Mouse (Mus musculus) intestine, embryonic 15.5 days (tissue): ENCODE results near the gene Pianp. TPM values are rescaled to one million over a fixed set of nuclear protein-coding genes. Genes with fewer than 3 reads are reported as not detected.
A peak's percentile ranks its signal among the peaks of the same experiment; 100 is the strongest.
"Not testable (repeated sequence)": the region's sequence is repeated elsewhere in the genome, so short reads cannot be mapped to it uniquely, and the experiment has no call there.

Experiments used
- ATAC-seq: fragments of 200-750 bp; cut with Nextera tagmentation; 2 replicates; pipeline ENCODE4 v1.8.0; 2017; ENCODE audit warnings: moderate TSS enrichment, moderate library complexity
- H3K27ac ChIP-seq: fragments of 300-500 bp; sonication (generic); 2 replicates; pipeline ENCODE4 v1.5.1; 2015; ENCODE audit warnings: mild to moderate bottlenecking, inconsistent platforms
- H3K27me3 ChIP-seq: fragments of 300-500 bp; sonication (generic); replicated peaks from 2 replicates; pipeline ENCODE4 v1.6.1; 2015; ENCODE audit warnings: inconsistent platforms
- H3K36me3 ChIP-seq: fragments of 300-500 bp; sonication (generic); 2 replicates; pipeline ENCODE4 v1.6.1; 2015; ENCODE audit warnings: inconsistent platforms
- H3K4me1 ChIP-seq: fragments of 300-500 bp; sonication (generic); replicated peaks from 2 replicates; pipeline ENCODE4 v1.6.1; 2015; ENCODE audit warnings: inconsistent platforms
- H3K4me2 ChIP-seq: fragments of 300-500 bp; sonication (generic); replicated peaks from 2 replicates; pipeline ENCODE4 v1.6.1; 2015; ENCODE audit warnings: mild to moderate bottlenecking, inconsistent platforms
- H3K4me3 ChIP-seq: fragments of 300-500 bp; sonication (generic); replicated peaks from 2 replicates; pipeline ENCODE4 v1.5.1; 2015; ENCODE audit warnings: inconsistent platforms
- H3K9ac ChIP-seq: fragments of 300-500 bp; sonication (generic); 2 replicates; pipeline ENCODE4 v1.6.1; 2015; ENCODE audit warnings: inconsistent platforms
- H3K9me3 ChIP-seq: fragments of 300-500 bp; sonication (generic); 2 replicates; pipeline ENCODE4 v1.6.1; 2016; ENCODE audit warnings: inconsistent platforms
- WGBS: fragments of 180-500 bp; shearing (Covaris S2); methylation state at CpG from one replicate; pipeline ENCODE4 v1.1.7; 2015; 5-methylcytosine and 5-hydroxymethylcytosine counted together
- polyA plus RNA-seq: library from polyadenylated mRNA; unstranded; fragments of >200 nt; fragmentation: Nextera tagmentation; extraction: Ambion mirVana; gene quantifications from 2 replicates; pipeline ENCODE4 v1.2.1, GENCODE M21; 2015

Pianp gene
- polyA plus RNA-seq, 1 experiment from 2014 or later, result 2.1 TPM

GRCm38 (mm10) chr6:125009181-125010073, 12.9 kb downstream of the Pianp start:
- Histone ChIP-seq H3K4me2 (peak overlapping the region; percentile 79), H3K9me3 (no peaks in the 10 kb centered on the region), H3K27ac (peak overlapping the region; percentile 98), H3K36me3 (peaks cover 4% of the 10 kb centered on the region; the same call in 1 of the 2 replicates), H3K9ac (peak overlapping the region; percentile 93), H3K4me3 (peak overlapping the region; percentile 80), H3K4me1 (peaks cover 7% of the 10 kb centered on the region), H3K27me3 (no peaks in the 10 kb centered on the region)
- WGBS, result under 1% methylated on average over 67 of the region's 78 CpGs
- ATAC-seq, result peak; percentile 93

- no peaks in the 10 kb centered on the region for H3K9me3 ChIP-seq
- H3K4me1 ChIP-seq, result no peaks in the 10 kb centered on the region
- 95% methylated on average over 3 of the region's 3 CpGs for WGBS
- H3K4me2 ChIP-seq, result no peak overlapping the region
- H3K36me3 ChIP-seq, result peaks cover 24% of the 10 kb centered on the region; the same call in 1 of the 2 replicates
- no peak overlapping the region for H3K27ac ChIP-seq
- H3K9ac ChIP-seq, result no peak overlapping the region
- no peaks in the 10 kb centered on the region for H3K27me3 ChIP-seq
- ATAC-seq, result no peak
- H3K4me3 ChIP-seq, result no peak overlapping the region
Observed at GRCm38 (mm10) chr6:125017682-125018081, 21.2 kb downstream of the Pianp start.

GRCm38 (mm10) chr6:125030532-125030931, 34.0 kb downstream of the Pianp start:
- peaks cover 35% of the 10 kb centered on the region for H3K36me3 ChIP-seq
- ATAC-seq, H3K4me1 ChIP-seq, H3K27ac ChIP-seq, H3K9me3 ChIP-seq, H3K27me3 ChIP-seq, H3K9ac ChIP-seq, H3K4me3 ChIP-seq, H3K4me2 ChIP-seq: not testable (repeated sequence)
- WGBS, result 39% methylated on average over 7 of the region's 9 CpGs

GRCm38 (mm10) chr6:125031604-125032003, 35.1 kb downstream of the Pianp start:
- ATAC-seq, result no peak
- Histone ChIP-seq H3K27ac (no peak overlapping the region), H3K4me3 (no peak overlapping the region), H3K4me1 (no peaks in the 10 kb centered on the region), H3K27me3 (no peaks in the 10 kb centered on the region), H3K9me3 (no peaks in the 10 kb centered on the region), H3K36me3 (peaks cover 42% of the 10 kb centered on the region), H3K4me2 (no peak overlapping the region), H3K9ac (no peak overlapping the region)
- 87% methylated on average over 16 of the region's 16 CpGs for WGBS

GRCm38 (mm10) chr6:125038666-125039065, 42.2 kb downstream of the Pianp start:
- Histone ChIP-seq H3K27me3 (no peaks in the 10 kb centered on the region), H3K4me3 (peak overlapping the region; percentile 29; the same call in 1 of the 2 replicates), H3K27ac (no peak overlapping the region), H3K4me1 (no peaks in the 10 kb centered on the region), H3K9me3 (no peaks in the 10 kb centered on the region), H3K4me2 (peak overlapping the region; percentile 52), H3K36me3 (peaks cover 16% of the 10 kb centered on the region), H3K9ac (no peak overlapping the region)
- ATAC-seq, result no peak
- WGBS, result 95% methylated on average over 4 of the region's 4 CpGs

- H3K4me3 ChIP-seq, result peak overlapping the region; percentile 29
- 4% methylated on average over 8 of the region's 8 CpGs for WGBS
- peak overlapping the region; percentile 52 for H3K4me2 ChIP-seq
- H3K27ac ChIP-seq, result peak overlapping the region; percentile 65
- no peak overlapping the region for H3K9ac ChIP-seq
- peak; percentile 22 for ATAC-seq
- no peaks in the 10 kb centered on the region for H3K9me3 ChIP-seq
- H3K36me3 ChIP-seq, result peaks cover 17% of the 10 kb centered on the region
- no peaks in the 10 kb centered on the region for H3K4me1 ChIP-seq
- H3K27me3 ChIP-seq, result no peaks in the 10 kb centered on the region
Observed at GRCm38 (mm10) chr6:125039131-125039530, 42.6 kb downstream of the Pianp start.

- WGBS, result under 1% methylated on average over 26 of the region's 26 CpGs
- H3K4me2 ChIP-seq, result peak within 1 kb of the TSS; percentile 65
- H3K9ac ChIP-seq, result peak within 1 kb of the TSS; percentile 67
- H3K36me3 ChIP-seq, result peaks cover 22% of the 10 kb centered on the region
- peak; percentile 98 for ATAC-seq
- peak within 1 kb of the TSS; percentile 68 for H3K4me3 ChIP-seq
- peak within 1 kb of the TSS; percentile 65 for H3K27ac ChIP-seq
- H3K27me3 ChIP-seq, result no peaks in the 10 kb centered on the region
- H3K4me1 ChIP-seq, result no peaks in the 10 kb centered on the region
- H3K9me3 ChIP-seq, result no peaks in the 10 kb centered on the region
Observed at GRCm38 (mm10) chr6:125039533-125040153, 43.1 kb downstream of the Pianp start, which contains the start of gene Ing4. Ing4 (plus strand) TSS chr6:125039760.

- Histone ChIP-seq H3K9me3 (no peaks in the 10 kb centered on the region), H3K36me3 (peaks cover 18% of the 10 kb centered on the region), H3K4me2 (peak overlapping the region; percentile 65), H3K4me3 (peak overlapping the region; percentile 68), H3K27me3 (no peaks in the 10 kb centered on the region), H3K9ac (peak overlapping the region; percentile 67), H3K4me1 (no peaks in the 10 kb centered on the region), H3K27ac (peak overlapping the region; percentile 58)
- 11% methylated on average over 7 of the region's 7 CpGs for WGBS
- no peak for ATAC-seq
Observed at GRCm38 (mm10) chr6:125040221-125040620, 43.7 kb downstream of the Pianp start.

- H3K27me3 ChIP-seq, result no peaks in the 10 kb centered on the region
- no peak overlapping the region for H3K9ac ChIP-seq
- WGBS, result 72% methylated on average over 7 of the region's 7 CpGs
- no peaks in the 10 kb centered on the region for H3K4me1 ChIP-seq
- no peak overlapping the region for H3K4me2 ChIP-seq
- 0 out of 2 replicates have a peak overlapping the region, but pooled peaks have one; percentile 68 for H3K4me3 ChIP-seq
- ATAC-seq, result no peak
- H3K36me3 ChIP-seq, result peaks cover 13% of the 10 kb centered on the region
- H3K27ac ChIP-seq, result no peak overlapping the region
- no peaks in the 10 kb centered on the region for H3K9me3 ChIP-seq
Observed at GRCm38 (mm10) chr6:125041047-125041446, 44.6 kb downstream of the Pianp start.

GRCm38 (mm10) chr6:125042081-125042480, 45.6 kb downstream of the Pianp start:
- Histone ChIP-seq H3K4me1 (no peaks in the 10 kb centered on the region), H3K27ac (no peak overlapping the region), H3K4me3 (no peak overlapping the region), H3K9me3 (no peaks in the 10 kb centered on the region), H3K9ac (no peak overlapping the region), H3K36me3 (peaks cover 13% of the 10 kb centered on the region), H3K4me2 (no peak overlapping the region), H3K27me3 (no peaks in the 10 kb centered on the region)
- 91% methylated on average over 7 of the region's 7 CpGs for WGBS
- no peak for ATAC-seq

GRCm38 (mm10) chr6:125046691-125047090, 50.2 kb downstream of the Pianp start:
- Histone ChIP-seq H3K36me3 (peaks cover 40% of the 10 kb centered on the region), H3K4me1 (no peaks in the 10 kb centered on the region)
- 29% methylated on average over 5 of the region's 5 CpGs for WGBS

GRCm38 (mm10) chr6:125049678-125050077, 53.2 kb downstream of the Pianp start, which contains the start of gene Acrbp:
Acrbp (plus strand) TSS chr6:125049689.
- WGBS, result 36% methylated on average over 20 of the region's 20 CpGs
- Histone ChIP-seq H3K4me2 (no peak within 1 kb of the TSS), H3K27ac (no peak within 1 kb of the TSS), H3K4me3 (no peak within 1 kb of the TSS), H3K4me1 (no peaks in the 10 kb centered on the region), H3K27me3 (no peaks in the 10 kb centered on the region), H3K36me3 (peaks cover 39% of the 10 kb centered on the region), H3K9ac (no peak within 1 kb of the TSS), H3K9me3 (no peaks in the 10 kb centered on the region)
- peak; percentile 57 for ATAC-seq

More at GRCm38 (mm10) chr6:125046691-125047090, 50.2 kb downstream of the Pianp start:
- Histone ChIP-seq H3K9me3 (no peaks in the 10 kb centered on the region), H3K4me2 (no peak overlapping the region), H3K9ac (no peak overlapping the region), H3K4me3 (no peak overlapping the region), H3K27ac (no peak overlapping the region), H3K27me3 (no peaks in the 10 kb centered on the region)
- ATAC-seq, result peak; percentile 44
